Mouse (Mus musculus): Measurements from ENCODE around the gene Srpk1. TPM values are rescaled to one million over a fixed set of nuclear protein-coding genes. Genes with fewer than 3 reads are reported as not detected.
"Not testable (repeated sequence)": the region's sequence is repeated elsewhere in the genome, so short reads cannot be mapped to it uniquely, and the experiment has no call there.

The Srpk1 gene
- polyA plus RNA-seq, 1 experiment from 2014 or later = 110 TPM

DNA sequence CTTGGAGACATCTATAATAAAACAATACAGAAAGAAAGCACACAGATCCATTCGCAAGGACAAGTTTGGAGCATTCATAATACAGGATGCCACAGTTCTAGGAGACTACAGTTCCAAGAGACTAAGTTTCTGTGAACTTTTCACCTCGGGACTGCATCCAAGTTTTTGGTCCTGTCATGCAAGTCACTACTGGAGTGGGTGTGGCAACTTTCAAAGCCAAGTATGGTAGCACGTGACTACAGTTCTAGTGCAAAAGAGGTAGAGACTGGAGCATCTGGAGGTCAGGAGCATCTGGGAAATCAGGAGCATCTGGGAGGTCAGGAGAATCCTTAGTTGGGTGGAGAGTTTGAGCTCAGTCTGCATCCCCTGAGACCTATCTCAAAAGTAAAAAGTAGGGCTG, 50.6 kb downstream of the Srpk1 start:
- no peak overlapping the region for H3K4me3 ChIP-seq
- no peaks in the 10 kb centered on the region for H3K36me3 ChIP-seq
- H3K4me1 ChIP-seq = peaks cover 10% of the 10 kb centered on the region
- no peak for DNase-seq (ENCODE audit: low spot score)
- no peak overlapping the region for H3K27ac ChIP-seq
- no peaks in the 10 kb centered on the region for H3K9me3 ChIP-seq (replicated peaks)
- 86% methylated on average over 3 of the region's 3 CpGs for WGBS
- H3K27me3 ChIP-seq (ENCODE audit: low read depth, poor library complexity, severe bottlenecking) = peaks cover 6% of the 10 kb centered on the region; the same call in 1 of the 2 replicates

DNA sequence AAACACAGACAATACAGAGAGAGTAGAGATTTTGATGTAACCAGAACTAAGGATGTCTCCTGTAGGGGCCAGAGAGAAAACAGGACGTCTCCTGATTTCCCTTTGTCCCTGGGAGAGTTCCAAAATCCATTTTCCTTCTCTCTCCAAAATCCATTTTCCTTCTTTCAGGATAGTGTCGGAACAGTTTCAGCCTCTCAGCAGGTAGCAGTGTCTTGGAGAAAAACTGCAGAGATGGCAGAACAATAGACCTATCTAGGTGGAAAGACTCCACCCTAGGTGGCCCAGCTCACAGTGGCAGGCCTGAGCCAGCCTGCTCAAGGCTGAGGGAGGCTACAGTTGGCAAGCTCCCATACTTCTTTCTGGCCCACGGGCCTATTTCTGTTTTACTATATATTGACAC, 55.0 kb downstream of the Srpk1 start:
- Histone ChIP-seq H3K4me1 (no peaks in the 10 kb centered on the region), H3K36me3 (no peaks in the 10 kb centered on the region), H3K4me3 (no peak overlapping the region), H3K27me3 (ENCODE audit: low read depth, poor library complexity, severe bottlenecking) (no peaks in the 10 kb centered on the region), H3K9me3 (replicated peaks) (no peaks in the 10 kb centered on the region), H3K27ac (no peak overlapping the region)
- 59% methylated on average over 3 of the region's 3 CpGs for WGBS
- no peak for DNase-seq (ENCODE audit: low spot score)

DNA sequence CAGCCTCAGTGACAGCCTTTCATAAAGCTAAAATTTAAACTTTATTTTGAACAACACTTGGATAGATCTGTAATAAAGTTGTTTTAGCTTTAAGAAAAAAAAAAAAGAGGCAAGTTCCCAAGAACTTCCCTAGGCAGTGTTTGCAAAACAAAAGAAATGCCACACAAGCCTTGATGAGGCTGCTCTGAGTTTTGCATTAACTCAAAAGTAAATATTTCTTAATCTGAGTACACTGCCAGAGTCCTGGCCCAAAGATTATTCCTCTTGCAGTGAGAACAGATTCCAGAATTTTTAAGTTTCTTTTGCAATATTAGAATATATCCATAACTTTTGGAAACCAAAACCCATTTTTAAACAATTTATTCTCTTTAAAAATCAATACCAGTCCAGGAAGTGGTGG, 57.3 kb downstream of the Srpk1 start:
- Histone ChIP-seq H3K27ac (no peak overlapping the region), H3K9me3 (replicated peaks) (no peaks in the 10 kb centered on the region), H3K4me3 (no peak overlapping the region), H3K36me3 (no peaks in the 10 kb centered on the region), H3K4me1 (peaks cover 22% of the 10 kb centered on the region), H3K27me3 (ENCODE audit: low read depth, poor library complexity, severe bottlenecking) (no peaks in the 10 kb centered on the region)
- no peak for DNase-seq (ENCODE audit: low spot score)

DNA sequence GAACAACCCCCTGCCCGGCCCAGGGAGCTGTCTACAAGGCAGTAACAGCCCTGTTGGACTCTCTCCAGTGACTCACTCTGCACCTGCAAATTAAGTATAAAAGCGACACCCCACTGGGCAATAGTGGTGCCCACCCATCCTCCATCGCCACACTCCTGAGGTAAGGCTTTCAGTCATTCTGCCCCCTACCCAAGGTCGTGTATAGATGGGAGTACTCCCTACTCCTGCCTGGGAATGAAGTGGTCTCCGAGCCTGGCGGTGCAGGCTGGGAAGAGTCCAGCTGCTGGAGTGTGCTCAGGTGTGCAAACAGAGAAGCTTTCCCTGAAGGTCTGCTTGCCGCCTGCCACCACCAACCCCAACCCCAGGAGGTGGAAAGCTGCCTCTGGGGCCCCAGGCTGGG, 60.9 kb downstream of the Srpk1 start:
- 0 out of 2 replicates have a peak overlapping the region, but pooled peaks have one; percentile 12 for H3K27ac ChIP-seq
- DNase-seq (ENCODE audit: low spot score) = no peak

DNA sequence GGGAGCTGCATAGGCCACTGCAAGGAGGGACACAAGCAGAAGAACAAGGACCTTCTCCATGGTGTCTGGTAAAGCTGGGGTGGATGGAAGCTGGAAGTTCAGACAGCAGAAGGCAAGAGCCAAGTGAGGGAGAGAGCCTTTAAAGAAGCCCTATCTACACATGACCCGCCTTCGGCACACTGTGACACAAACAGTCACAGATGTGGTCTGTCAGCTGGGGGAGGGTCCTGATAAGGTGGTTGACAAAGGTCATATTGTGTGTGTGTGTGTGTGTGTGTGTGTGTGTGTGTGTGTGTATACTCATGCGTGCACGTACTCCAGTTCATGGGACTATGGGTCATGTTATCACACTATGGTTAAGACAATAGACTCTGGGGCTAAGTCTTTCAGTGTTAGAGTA, 61.9 kb downstream of the Srpk1 start, which contains the start of gene Clps:
TSS of gene Clps (minus strand) at position 169 of the 400 bp plus-strand sequence.
- Histone ChIP-seq H3K27me3 (ENCODE audit: low read depth, poor library complexity, severe bottlenecking) (no peaks in the 10 kb centered on the region), H3K4me1 (peaks cover 48% of the 10 kb centered on the region), H3K9me3 (replicated peaks) (no peaks in the 10 kb centered on the region), H3K27ac (0 out of 2 replicates have a peak within 1 kb of the TSS, but pooled peaks have one; percentile 12), H3K36me3 (no peaks in the 10 kb centered on the region), H3K4me3 (no peak within 1 kb of the TSS)
- no peak for DNase-seq (ENCODE audit: low spot score)
- WGBS = 90% methylated on average over 4 of the region's 4 CpGs

More for the DNA sequence above, 60.9 kb downstream of the Srpk1 start:
- 59% methylated on average over 7 of the region's 7 CpGs for WGBS
- no peaks in the 10 kb centered on the region for H3K9me3 ChIP-seq (replicated peaks)
- peaks cover 38% of the 10 kb centered on the region for H3K4me1 ChIP-seq
- H3K27me3 ChIP-seq (ENCODE audit: low read depth, poor library complexity, severe bottlenecking) = no peaks in the 10 kb centered on the region
- H3K4me3 ChIP-seq = no peak overlapping the region
- no peaks in the 10 kb centered on the region for H3K36me3 ChIP-seq

DNA sequence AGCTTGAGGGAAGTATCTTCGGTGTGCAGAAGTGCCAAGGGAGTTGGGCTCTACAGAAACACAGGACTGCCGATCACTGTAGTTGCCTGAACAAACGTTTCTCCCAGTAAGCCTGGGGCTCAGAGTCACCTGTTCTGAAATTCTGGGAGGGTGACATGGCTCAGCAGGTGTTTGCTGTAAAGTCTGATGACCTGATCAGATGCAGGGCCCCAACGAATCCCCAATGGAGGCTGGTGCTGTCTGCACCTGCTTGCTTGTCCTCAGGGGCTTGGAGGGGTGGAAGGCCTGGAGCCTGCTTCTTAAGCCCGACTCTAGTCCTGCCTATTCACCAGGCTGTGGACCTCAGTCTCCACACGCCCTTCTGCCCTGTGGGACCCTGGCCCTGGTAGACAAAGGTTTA, 64.7 kb downstream of the Srpk1 start:
- no peak for DNase-seq (ENCODE audit: low spot score)
- H3K9me3 ChIP-seq (replicated peaks) = no peaks in the 10 kb centered on the region
- H3K36me3 ChIP-seq = no peaks in the 10 kb centered on the region
- H3K27ac ChIP-seq = no peak overlapping the region
- H3K27me3 ChIP-seq (ENCODE audit: low read depth, poor library complexity, severe bottlenecking) = no peaks in the 10 kb centered on the region
- 73% methylated on average over 6 of the region's 6 CpGs for WGBS
- H3K4me1 ChIP-seq = peaks cover 65% of the 10 kb centered on the region
- no peak overlapping the region for H3K4me3 ChIP-seq

DNA sequence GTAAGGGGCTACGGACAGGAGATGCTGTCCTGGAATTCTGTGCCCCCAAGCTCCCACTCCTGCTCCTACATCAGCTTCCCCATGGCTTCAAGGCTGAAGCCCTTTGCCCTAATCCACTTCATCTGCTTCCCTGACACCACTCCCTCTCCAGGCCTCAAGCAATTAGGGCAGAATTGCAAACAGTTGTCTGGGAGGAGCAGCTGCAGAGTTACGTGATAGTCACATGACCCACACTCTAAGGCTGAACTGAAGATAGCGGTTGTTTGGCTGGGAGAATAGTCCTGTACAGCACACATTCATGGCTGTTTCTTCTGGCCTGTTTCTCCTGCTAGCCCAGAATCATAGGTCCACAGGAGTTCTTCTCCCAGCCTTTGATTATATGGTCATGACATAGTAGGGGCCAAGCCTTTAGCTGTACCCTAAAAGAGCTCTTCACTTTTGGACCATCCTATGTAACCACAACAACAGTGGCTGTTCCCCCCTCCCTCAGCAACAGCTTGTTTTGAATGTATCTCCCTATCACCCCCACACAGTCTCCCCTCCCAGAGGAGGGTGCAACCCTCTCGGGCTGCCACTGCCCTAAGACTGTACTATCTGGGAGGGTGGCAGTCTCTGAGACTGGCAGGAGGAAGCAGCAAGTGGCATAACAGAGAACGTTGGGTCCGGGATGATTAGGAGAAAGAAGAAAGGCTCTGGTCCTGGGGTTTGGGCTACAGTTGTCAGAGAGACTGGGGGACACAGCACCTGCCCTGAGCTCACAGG, 65.7 kb downstream of the Srpk1 start:
- Histone ChIP-seq H3K27ac (peak overlapping the region; percentile 14; the same call in 1 of the 2 replicates), H3K9me3 (replicated peaks) (no peaks in the 10 kb centered on the region), H3K36me3 (no peaks in the 10 kb centered on the region), H3K4me1 (peaks cover 63% of the 10 kb centered on the region), H3K4me3 (no peak overlapping the region), H3K27me3 (ENCODE audit: low read depth, poor library complexity, severe bottlenecking) (no peaks in the 10 kb centered on the region)
- no peak for DNase-seq (ENCODE audit: low spot score)
- WGBS = 50% methylated on average over 6 of the region's 6 CpGs

DNA sequence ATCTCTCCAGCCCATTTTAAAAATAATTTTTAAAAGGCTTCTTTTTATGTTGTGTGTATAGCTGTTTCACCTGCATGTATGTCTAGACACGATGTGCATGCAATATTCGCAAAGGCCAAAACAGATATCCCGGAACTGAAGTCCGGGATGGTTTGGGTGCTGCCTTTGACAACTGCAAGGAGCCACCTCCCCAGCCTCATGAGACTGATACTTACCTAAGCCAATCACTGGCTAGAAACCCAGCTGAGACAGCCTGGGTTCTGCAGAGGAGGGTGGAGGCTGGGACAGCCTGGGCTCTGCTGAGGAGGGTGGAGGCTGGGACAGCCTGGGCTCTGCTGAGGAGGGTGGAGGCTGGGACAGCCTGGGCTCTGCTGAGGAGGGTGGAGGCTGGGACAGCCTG, 68.5 kb downstream of the Srpk1 start:
- not testable (repeated sequence) for H3K36me3 ChIP-seq; H3K27me3 ChIP-seq (ENCODE audit: low read depth, poor library complexity, severe bottlenecking); DNase-seq (ENCODE audit: low spot score); H3K9me3 ChIP-seq (replicated peaks); H3K4me3 ChIP-seq
- Histone ChIP-seq H3K4me1 (peaks cover 47% of the 10 kb centered on the region), H3K27ac (peak overlapping the region; percentile 50; the same call in 1 of the 2 replicates)
- WGBS = 93% methylated on average over 4 of the region's 4 CpGs

DNA sequence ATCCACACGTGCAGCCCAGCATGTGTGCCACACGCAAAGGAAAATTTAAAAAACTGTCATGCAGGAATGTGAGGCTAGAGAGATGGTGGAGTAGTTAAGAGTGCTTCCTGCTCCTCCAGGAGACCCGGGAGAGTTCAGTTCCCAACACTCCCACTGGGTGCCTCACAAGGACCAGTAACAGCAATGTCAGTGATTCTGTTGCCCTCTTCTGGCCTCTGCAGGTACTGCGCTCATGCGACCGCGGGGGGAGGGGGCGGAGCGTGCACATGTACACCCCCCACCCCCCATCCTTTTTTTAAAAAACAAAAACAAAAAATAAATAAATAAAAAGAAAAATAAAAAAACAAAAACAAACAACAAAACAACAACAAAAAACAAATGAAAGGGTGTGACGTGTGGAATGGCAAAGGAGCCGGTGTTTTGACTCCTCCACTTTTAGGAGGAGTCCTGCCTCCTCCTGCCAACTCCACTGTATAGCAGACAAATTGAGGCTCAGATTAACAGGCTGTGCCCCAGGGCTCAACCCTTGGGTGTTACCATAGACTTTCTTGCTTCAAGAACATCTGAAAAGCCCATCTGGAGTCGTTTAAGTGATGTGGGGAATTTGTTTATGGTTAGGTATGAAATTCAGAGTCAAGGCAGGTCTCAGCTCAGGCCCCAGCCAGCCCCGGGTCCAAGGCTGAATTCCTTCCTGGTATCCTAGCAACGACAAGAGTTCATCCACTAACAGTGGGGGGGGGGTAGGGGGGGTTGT, 69.3 kb downstream of the Srpk1 start:
- no peaks in the 10 kb centered on the region for H3K27me3 ChIP-seq (ENCODE audit: low read depth, poor library complexity, severe bottlenecking)
- peak overlapping the region; percentile 50; the same call in 1 of the 2 replicates for H3K27ac ChIP-seq
- H3K4me3 ChIP-seq = 0 out of 2 replicates have a peak overlapping the region, but pooled peaks have one; percentile 4
- peak; percentile 85 for DNase-seq (ENCODE audit: low spot score)
- 4% methylated on average over 14 of the region's 14 CpGs for WGBS
- peaks cover 45% of the 10 kb centered on the region for H3K4me1 ChIP-seq
- H3K36me3 ChIP-seq = no peaks in the 10 kb centered on the region
- no peaks in the 10 kb centered on the region for H3K9me3 ChIP-seq (replicated peaks)

DNA sequence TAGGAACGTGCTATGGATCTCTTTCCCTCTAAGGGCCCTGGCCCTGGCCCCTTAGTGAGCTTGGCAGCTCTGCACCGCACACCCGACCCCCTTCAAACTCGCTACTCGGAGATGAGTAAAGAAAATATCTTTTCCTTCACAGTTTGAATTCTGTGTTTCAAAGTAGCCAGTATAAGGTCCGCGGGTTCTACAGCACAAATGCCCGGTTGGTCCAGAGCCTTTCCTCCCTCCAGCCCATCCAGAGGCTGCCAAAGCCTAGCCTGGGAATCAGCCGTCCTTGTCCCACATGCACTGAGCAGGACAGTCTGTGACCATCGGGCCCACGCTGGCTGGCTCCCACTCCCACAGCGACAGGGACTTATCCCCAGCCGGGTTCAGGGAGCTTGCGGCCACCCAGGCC, 73.4 kb downstream of the Srpk1 start, which contains the start of gene Clpsl2:
TSS of gene Clpsl2 (plus strand) at position 301 of the 400 bp plus-strand sequence.
- Histone ChIP-seq H3K4me3 (no peak within 1 kb of the TSS), H3K36me3 (no peaks in the 10 kb centered on the region), H3K27ac (no peak within 1 kb of the TSS), H3K9me3 (replicated peaks) (no peaks in the 10 kb centered on the region), H3K4me1 (peaks cover 18% of the 10 kb centered on the region), H3K27me3 (ENCODE audit: low read depth, poor library complexity, severe bottlenecking) (no peaks in the 10 kb centered on the region)
- no peak for DNase-seq (ENCODE audit: low spot score)
- 81% methylated on average over 14 of the region's 14 CpGs for WGBS

DNA sequence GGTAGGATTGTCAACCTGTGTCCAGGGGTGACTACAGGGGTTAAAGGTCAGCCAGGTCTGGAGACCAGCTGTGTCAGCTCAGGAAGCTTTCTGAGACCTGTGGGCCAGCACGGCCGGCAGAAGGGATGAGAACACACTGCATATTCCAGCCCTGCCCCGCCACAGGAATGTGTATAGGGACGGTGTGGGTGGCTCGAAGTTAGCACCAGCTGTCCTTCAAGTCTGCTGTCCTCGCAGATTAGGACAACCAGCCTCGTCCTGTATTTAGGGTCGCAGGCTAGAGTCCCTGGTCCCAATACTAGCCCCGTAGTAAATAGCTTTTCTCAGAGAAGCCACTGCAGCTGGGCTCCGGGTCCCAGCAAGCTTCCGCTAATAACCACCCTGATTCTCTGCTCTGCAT, 74.0 kb downstream of the Srpk1 start:
- H3K27me3 ChIP-seq (ENCODE audit: low read depth, poor library complexity, severe bottlenecking) = no peaks in the 10 kb centered on the region
- no peaks in the 10 kb centered on the region for H3K9me3 ChIP-seq (replicated peaks)
- no peak for DNase-seq (ENCODE audit: low spot score)
- WGBS = 72% methylated on average over 11 of the region's 11 CpGs
- no peak overlapping the region for H3K4me3 ChIP-seq
- H3K4me1 ChIP-seq = peaks cover 12% of the 10 kb centered on the region
- H3K27ac ChIP-seq = no peak overlapping the region
- no peaks in the 10 kb centered on the region for H3K36me3 ChIP-seq

DNA sequence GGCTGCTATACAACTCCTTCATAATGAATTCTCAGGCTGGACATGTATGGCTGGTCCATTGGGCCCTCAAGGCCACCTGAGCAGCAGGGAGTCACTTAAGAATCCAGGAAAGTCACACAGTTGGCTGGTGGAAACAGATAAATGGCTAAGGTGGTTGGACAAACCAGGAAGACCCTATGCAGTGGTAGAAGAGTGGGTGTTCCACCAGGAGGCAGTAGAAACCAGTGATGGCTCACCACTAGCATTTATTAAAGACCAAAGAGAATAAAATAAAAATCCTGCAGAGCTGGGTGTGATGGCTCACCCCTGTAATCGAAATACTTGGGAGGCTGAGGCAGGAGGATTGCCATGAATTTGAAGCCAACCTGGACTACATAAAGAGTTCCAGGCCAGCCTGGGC, 75.6 kb downstream of the Srpk1 start:
- no peaks in the 10 kb centered on the region for H3K9me3 ChIP-seq (replicated peaks)
- H3K27ac ChIP-seq = no peak overlapping the region
- H3K36me3 ChIP-seq = no peaks in the 10 kb centered on the region
- no peaks in the 10 kb centered on the region; the same call in 1 of the 2 replicates for H3K4me1 ChIP-seq
- no peaks in the 10 kb centered on the region for H3K27me3 ChIP-seq (ENCODE audit: low read depth, poor library complexity, severe bottlenecking)
- DNase-seq (ENCODE audit: low spot score) = no peak
- no peak overlapping the region for H3K4me3 ChIP-seq
- 97% methylated on average over 1 of the region's 1 CpGs for WGBS

DNA sequence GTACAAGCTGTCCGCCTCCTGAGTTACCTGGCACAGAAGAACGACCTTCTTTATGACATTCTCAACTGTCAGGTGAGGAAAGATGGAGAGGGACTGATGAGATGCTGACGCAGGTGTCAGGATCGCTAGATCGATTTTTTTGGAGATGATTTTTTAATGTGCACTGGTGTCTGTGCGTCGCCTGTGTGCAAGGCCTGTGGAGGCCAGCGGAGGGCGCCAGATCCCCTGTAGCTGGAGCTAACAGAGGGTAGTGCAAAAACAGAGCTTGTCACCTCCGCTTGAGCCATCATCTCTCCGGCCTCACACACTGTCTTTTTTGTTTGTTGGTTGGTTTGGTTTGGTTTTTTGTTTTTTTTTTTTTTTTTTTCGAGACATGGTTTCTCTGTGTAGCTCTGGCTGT, 84.6 kb downstream of the Srpk1 start:
- H3K9me3 ChIP-seq (replicated peaks) = no peaks in the 10 kb centered on the region; the same call in 1 of the 2 replicates
- H3K4me1 ChIP-seq = no peaks in the 10 kb centered on the region
- no peak for DNase-seq (ENCODE audit: low spot score)
- no peak overlapping the region for H3K4me3 ChIP-seq
- WGBS = 49% methylated on average over 12 of the region's 12 CpGs
- H3K27ac ChIP-seq = no peak overlapping the region
- H3K36me3 ChIP-seq = no peaks in the 10 kb centered on the region
- H3K27me3 ChIP-seq (ENCODE audit: low read depth, poor library complexity, severe bottlenecking) = peaks cover 10% of the 10 kb centered on the region; the same call in 1 of the 2 replicates
